ENCODE assay signal across 16 mouse cellular contexts in genomic region chr17:7382711-7383110, GRCm38 (mm10). TPM values are rescaled to one million over a fixed set of nuclear protein-coding genes. Genes with fewer than 3 reads are reported as not detected.
DNase-seq lines count a peak whose midpoint lies in the region; ATAC-seq and TF ChIP-seq lines count a peak whose summit lies in the region.
"Not testable (repeated sequence)": the region's sequence is repeated elsewhere in the genome, so short reads cannot be mapped to it uniquely, and the experiment has no call there.
"Had no signal": no experiment of that assay in that cellular context is flagged by ENCODE, and none has a peak within 500 bp of the region (broad histone marks: within the 10 kb centered on the region; RNA-seq: fewer than 3 reads in every experiment).

No protein-coding gene starts in this region.

- WGBS in intestine, postnatal 0 days, result 73% methylated on average over 1 of the region's 3 CpGs
- WGBS in kidney, embryonic 15.5 days, result 50% methylated on average over 1 of the region's 3 CpGs
- 27% methylated on average over 1 of the region's 3 CpGs for WGBS in kidney, postnatal 0 days
- 50% methylated on average over 1 of the region's 3 CpGs for WGBS in liver, embryonic 16.5 days (ENCODE audit: insufficient replicate concordance)
- 68% methylated on average over 1 of the region's 3 CpGs for WGBS in small intestine, adult 2 months

- H3K36me3 ChIP-seq in intestine, postnatal 0 days (ENCODE audit: control insufficient read depth, insufficient read depth); kidney, embryonic 15.5 days; kidney, postnatal 0 days (ENCODE audit: insufficient read depth, low read length); liver, embryonic 16.5 days (ENCODE audit: control insufficient read depth, insufficient read depth); small intestine, adult 2 months (ENCODE audit: control insufficient read depth, insufficient read depth, low read length): not testable (repeated sequence)

- not testable (repeated sequence) for TF ChIP-seq POLR2A in small intestine, adult 2 months (IDR thresholded peaks at IDR 0.05; ENCODE audit: low read depth, low read length)

- not testable (repeated sequence) for H3K9ac ChIP-seq in intestine, postnatal 0 days (ENCODE audit: low read depth, low read length); kidney, embryonic 15.5 days; kidney, postnatal 0 days (ENCODE audit: low read depth, low read length); liver, embryonic 16.5 days (ENCODE audit: low read depth, low read length)

- H3K4me2 ChIP-seq in intestine, postnatal 0 days (replicated peaks; ENCODE audit: low read depth); kidney, embryonic 15.5 days; kidney, postnatal 0 days (ENCODE audit: low read length); liver, embryonic 16.5 days (ENCODE audit: low read depth, low read length): not testable (repeated sequence)

- H3K27me3 ChIP-seq in intestine, postnatal 0 days (replicated peaks; ENCODE audit: control insufficient read depth, insufficient read depth, low read length); kidney, embryonic 15.5 days; kidney, postnatal 0 days (ENCODE audit: insufficient read depth, low read length); liver, embryonic 16.5 days (ENCODE audit: control insufficient read depth, insufficient read depth, low read depth, low read length); small intestine, adult 2 months (ENCODE audit: control insufficient read depth, insufficient read depth, low read length): not testable (repeated sequence)

- H3K27ac ChIP-seq in intestine, postnatal 0 days (ENCODE audit: low read depth, low read length); kidney, embryonic 15.5 days; kidney, postnatal 0 days; liver, embryonic 16.5 days (ENCODE audit: low read length): not testable (repeated sequence)
- peak overlapping the region; percentile 89 for H3K27ac ChIP-seq in small intestine, adult 2 months (ENCODE audit: insufficient read depth, low read depth, low read length)

- not testable (repeated sequence) for TF ChIP-seq CTCF in intestine, postnatal 0 days (IDR thresholded peaks at IDR 0.05; ENCODE audit: low read depth); kidney, postnatal 0 days (IDR thresholded peaks at IDR 0.05; ENCODE audit: low read depth); small intestine, adult 2 months (IDR thresholded peaks at IDR 0.05; ENCODE audit: extremely low read depth, insufficient read length, insufficient replicate concordance, low read depth, low read length)

- not testable (repeated sequence) for H3K9me3 ChIP-seq in intestine, postnatal 0 days (ENCODE audit: control insufficient read depth); kidney, embryonic 15.5 days (replicated peaks); kidney, postnatal 0 days (replicated peaks; ENCODE audit: low read length); liver, embryonic 16.5 days (replicated peaks; ENCODE audit: control insufficient read depth, low read length)

- not testable (repeated sequence) for H3K4me3 ChIP-seq in intestine, postnatal 0 days (ENCODE audit: low read depth, low read length); kidney, embryonic 15.5 days (replicated peaks); kidney, postnatal 0 days (replicated peaks; ENCODE audit: low read depth, low read length); liver, embryonic 16.5 days (ENCODE audit: low read depth, low read length); small intestine, adult 2 months (ENCODE audit: low read depth, low read length)

- H3K4me1 ChIP-seq in intestine, postnatal 0 days (replicated peaks; ENCODE audit: control insufficient read depth, insufficient read depth, low read length); kidney, embryonic 15.5 days; kidney, postnatal 0 days (replicated peaks; ENCODE audit: insufficient read depth, low read length); liver, embryonic 16.5 days (ENCODE audit: control insufficient read depth, low read depth, low read length); small intestine, adult 2 months (ENCODE audit: control insufficient read depth, insufficient read depth, insufficient read length, low read length): not testable (repeated sequence)

- not testable (repeated sequence) for DNase-seq in kidney, postnatal 0 days (ENCODE audit: low spot score)

- peak; percentile 2; the same call in 1 of the 2 replicates for ATAC-seq in intestine, postnatal 0 days
- ATAC-seq in kidney, embryonic 15.5 days (replicated peaks; ENCODE audit: low FRiP score), result peak; percentile 50; the same call in 1 of the 2 replicates
- 0 out of 2 replicates have a peak, but pooled peaks have one; percentile 7 for ATAC-seq in kidney, postnatal 0 days (replicated peaks; ENCODE audit: low FRiP score, low read depth)
- ATAC-seq in liver, embryonic 16.5 days (ENCODE audit: low read depth), result 0 out of 2 replicates have a peak, but pooled peaks have one; percentile 6

RNA-seq across cellular contexts. Expression of gene Unc93a2, which starts 2.6 kb away (rescaled TPM):
- 0.25 and 0.37 TPM in 2 replicates for polyA plus RNA-seq in intestine, postnatal 0 days (2015; fragmentation: Nextera tagmentation; extraction: Ambion mirVana)
- polyA plus RNA-seq in kidney, embryonic 15.5 days (2015; fragmentation: Nextera tagmentation; extraction: Ambion mirVana), result 0.13 TPM in 1 of 2 replicates, not detected in the other
- not detected in 2 replicates for polyA plus RNA-seq in kidney, postnatal 0 days (2015; fragmentation: Nextera tagmentation; extraction: Ambion mirVana)
- 0.65 and 0.74 TPM in 2 replicates for polyA plus RNA-seq in liver, embryonic 16.5 days (2015; fragmentation: Nextera tagmentation; extraction: Ambion mirVana)
- 17.5 and 56.5 TPM in 2 replicates for polyA plus RNA-seq in small intestine, adult 2 months (2012; rRNA removed)
- polyA plus RNA-seq: C2C12; embryonic facial prominence, embryonic 11.5 days; embryonic facial prominence, embryonic 13.5 days; erythroblast, embryonic 14.5 days; forebrain, embryonic 10.5 days; forebrain, embryonic 12.5 days; forebrain, embryonic 14.5 days; forebrain, embryonic 16.5 days had no signal

RNA-seq across cellular contexts. Expression of gene Gm49630, which starts 10.9 kb away (rescaled TPM):
- polyA plus RNA-seq in intestine, postnatal 0 days (2015; fragmentation: Nextera tagmentation; extraction: Ambion mirVana), result not detected in 2 replicates
- not detected in 2 replicates for polyA plus RNA-seq in kidney, embryonic 15.5 days (2015; fragmentation: Nextera tagmentation; extraction: Ambion mirVana)
- not detected in 2 replicates for polyA plus RNA-seq in kidney, postnatal 0 days (2015; fragmentation: Nextera tagmentation; extraction: Ambion mirVana)
- polyA plus RNA-seq in liver, embryonic 16.5 days (2015; fragmentation: Nextera tagmentation; extraction: Ambion mirVana), result not detected in 2 replicates
- polyA plus RNA-seq in small intestine, adult 2 months (2012; rRNA removed), result 2.1 TPM in 1 of 2 replicates, not detected in the other
- polyA plus RNA-seq: brain, embryonic 14.5 days; C2C12; embryonic facial prominence, embryonic 11.5 days; embryonic facial prominence, embryonic 13.5 days; embryonic facial prominence, embryonic 15.5 days; erythroblast, embryonic 14.5 days; forebrain, embryonic 10.5 days; forebrain, embryonic 12.5 days; forebrain, embryonic 14.5 days; forebrain, embryonic 16.5 days had no signal

RNA-seq across cellular contexts. Expression of gene Ttll2, which starts 30.2 kb away (rescaled TPM):
- polyA plus RNA-seq in intestine, postnatal 0 days (2015; fragmentation: Nextera tagmentation; extraction: Ambion mirVana), result not detected in 2 replicates
- polyA plus RNA-seq in kidney, embryonic 15.5 days (2015; fragmentation: Nextera tagmentation; extraction: Ambion mirVana), result not detected in 2 replicates
- polyA plus RNA-seq in kidney, postnatal 0 days (2015; fragmentation: Nextera tagmentation; extraction: Ambion mirVana), result not detected in 2 replicates
- polyA plus RNA-seq in liver, embryonic 16.5 days (2015; fragmentation: Nextera tagmentation; extraction: Ambion mirVana), result 0.07 and 0.12 TPM in 2 replicates
- 1.2 and 3.0 TPM in 2 replicates for polyA plus RNA-seq in small intestine, adult 2 months (2012; rRNA removed)
- polyA plus RNA-seq: brain, embryonic 14.5 days; C2C12; embryonic facial prominence, embryonic 11.5 days; embryonic facial prominence, embryonic 13.5 days; erythroblast, embryonic 14.5 days; forebrain, embryonic 10.5 days; forebrain, embryonic 12.5 days; forebrain, embryonic 14.5 days; forebrain, embryonic 16.5 days had no signal

RNA-seq across cellular contexts. Expression of gene Tcp10a, which starts 58.3 kb away (rescaled TPM):
- not detected in 2 replicates for polyA plus RNA-seq in intestine, postnatal 0 days (2015; fragmentation: Nextera tagmentation; extraction: Ambion mirVana)
- not detected in 2 replicates for polyA plus RNA-seq in kidney, embryonic 15.5 days (2015; fragmentation: Nextera tagmentation; extraction: Ambion mirVana)
- polyA plus RNA-seq in kidney, postnatal 0 days (2015; fragmentation: Nextera tagmentation; extraction: Ambion mirVana), result not detected in 2 replicates
- polyA plus RNA-seq in liver, embryonic 16.5 days (2015; fragmentation: Nextera tagmentation; extraction: Ambion mirVana), result not detected in 2 replicates
- polyA plus RNA-seq in small intestine, adult 2 months (2012; rRNA removed), result not detected in 2 replicates
- polyA plus RNA-seq: adrenal gland, adult 2 months; brain, embryonic 14.5 days; C2C12; embryonic facial prominence, embryonic 11.5 days; embryonic facial prominence, embryonic 13.5 days; embryonic facial prominence, embryonic 15.5 days; erythroblast, embryonic 14.5 days; forebrain, embryonic 10.5 days; forebrain, embryonic 12.5 days; forebrain, embryonic 14.5 days; forebrain, embryonic 16.5 days had no signal

Comparison
In these comparisons a context has a peak if more than half of its experiments do, and no peak if none do; other contexts are left out.
1. RNA of gene Unc93a2, which starts 2.6 kb away (polyA plus RNA-seq): 17.5 to 56.5 TPM in small intestine, adult 2 months; 0.65 to 0.74 TPM in liver, embryonic 16.5 days, 0.25 to 0.37 TPM in intestine, postnatal 0 days, 0.13 TPM in kidney, embryonic 15.5 days and not detected in kidney, postnatal 0 days; every median in the first group is over 10 times any median in the second.
2. Peak in every context shown above with its lines, with median percentiles within 50 percentile points of each other: ATAC-seq.